Mouse (Mus musculus) splenic B cell, adult 2 months (primary cell): ENCODE data around the gene Mme.

Experiments
- DNase-seq: peaks from one replicate; pipeline ENCODE4 v3.0.0-alpha.2; 2011; ENCODE audit warnings: low read depth, low spot score
- H3K27me3 ChIP-seq: 2 replicates; pipeline ENCODE4 v1.6.1; 2012; ENCODE audit warnings: mild to moderate bottlenecking, low read length, moderate library complexity, mixed read lengths; ENCODE audit not compliant: control insufficient read depth, poor library complexity, insufficient read depth, severe bottlenecking
- H3K36me3 ChIP-seq: 2 replicates; pipeline ENCODE4 v1.6.1; 2012; ENCODE audit warnings: mild to moderate bottlenecking, low read length, moderate library complexity, mixed read lengths; ENCODE audit not compliant: control insufficient read depth, poor library complexity, insufficient read depth, severe bottlenecking

Mme gene

GRCm38 (mm10) chr3:63241099-63241587, at the start of gene Mme:
Gene Mme, plus strand, starts transcription at chr3:63241537.
- H3K36me3 ChIP-seq: no peaks in the 10 kb centered on the region
- H3K27me3 ChIP-seq: no peaks in the 10 kb centered on the region
- DNase-seq: no peak

- no peak for DNase-seq
Measured at GRCm38 (mm10) chr3:63196565-63196964, 44.8 kb upstream of the Mme start.

GRCm38 (mm10) chr3:63198026-63198425, 43.3 kb upstream of the Mme start:
- Histone ChIP-seq H3K27me3 (no peaks in the 10 kb centered on the region), H3K36me3 (no peaks in the 10 kb centered on the region)
- DNase-seq: no peak

More at GRCm38 (mm10) chr3:63196565-63196964, 44.8 kb upstream of the Mme start:
- Histone ChIP-seq H3K36me3 (no peaks in the 10 kb centered on the region), H3K27me3 (no peaks in the 10 kb centered on the region)

GRCm38 (mm10) chr3:63221867-63222591, 19.3 kb upstream of the Mme start:
- no peak for DNase-seq
- Histone ChIP-seq H3K36me3 (no peaks in the 10 kb centered on the region), H3K27me3 (no peaks in the 10 kb centered on the region)

- Histone ChIP-seq H3K27me3 (no peaks in the 10 kb centered on the region), H3K36me3 (no peaks in the 10 kb centered on the region)
- no peak for DNase-seq
Measured at GRCm38 (mm10) chr3:63223676-63224075, 17.7 kb upstream of the Mme start.

GRCm38 (mm10) chr3:63235957-63236356, 5.4 kb upstream of the Mme start:
- DNase-seq: no peak
- no peaks in the 10 kb centered on the region for H3K36me3 ChIP-seq
- no peaks in the 10 kb centered on the region for H3K27me3 ChIP-seq

- H3K27me3 ChIP-seq: no peaks in the 10 kb centered on the region
- no peak for DNase-seq
- H3K36me3 ChIP-seq: no peaks in the 10 kb centered on the region
Measured at GRCm38 (mm10) chr3:63243721-63244120, 2.4 kb downstream of the Mme start.

- H3K27me3 ChIP-seq: no peaks in the 10 kb centered on the region
- no peaks in the 10 kb centered on the region for H3K36me3 ChIP-seq
- DNase-seq: no peak
Measured at GRCm38 (mm10) chr3:63272091-63272490, 30.8 kb downstream of the Mme start.

GRCm38 (mm10) chr3:63294316-63294715, 53.0 kb downstream of the Mme start:
- Histone ChIP-seq H3K36me3 (no peaks in the 10 kb centered on the region), H3K27me3 (no peaks in the 10 kb centered on the region)
- no peak for DNase-seq

GRCm38 (mm10) chr3:63294791-63295190, 53.5 kb downstream of the Mme start:
- DNase-seq: no peak
- no peaks in the 10 kb centered on the region for H3K36me3 ChIP-seq
- H3K27me3 ChIP-seq: no peaks in the 10 kb centered on the region

- H3K36me3 ChIP-seq: no peaks in the 10 kb centered on the region
- H3K27me3 ChIP-seq: no peaks in the 10 kb centered on the region
- no peak for DNase-seq
Measured at GRCm38 (mm10) chr3:63295237-63295636, 53.9 kb downstream of the Mme start.

GRCm38 (mm10) chr3:63295657-63296231, 54.4 kb downstream of the Mme start:
- DNase-seq: no peak
- no peaks in the 10 kb centered on the region for H3K27me3 ChIP-seq
- H3K36me3 ChIP-seq: no peaks in the 10 kb centered on the region

GRCm38 (mm10) chr3:63296411-63296810, 55.1 kb downstream of the Mme start:
- Histone ChIP-seq H3K36me3 (no peaks in the 10 kb centered on the region), H3K27me3 (no peaks in the 10 kb centered on the region)
- no peak for DNase-seq

- Histone ChIP-seq H3K36me3 (no peaks in the 10 kb centered on the region), H3K27me3 (no peaks in the 10 kb centered on the region)
- DNase-seq: no peak
Measured at GRCm38 (mm10) chr3:63297787-63298186, 56.5 kb downstream of the Mme start.

GRCm38 (mm10) chr3:63315211-63315760, 73.9 kb downstream of the Mme start:
- no peak for DNase-seq
- Histone ChIP-seq H3K36me3 (no peaks in the 10 kb centered on the region), H3K27me3 (no peaks in the 10 kb centered on the region)
